Mouse (Mus musculus) bone marrow, adult 2 months (tissue): ENCODE measurements around the gene Adgb.

Experiments used
- CTCF ChIP-seq: fragments of 200-500 bp; IDR thresholded peaks from 2 replicates; pipeline ENCODE4 v1.5.1; 2011; ENCODE audit warnings: low read length, control low read depth; ENCODE audit not compliant: control insufficient read depth, insufficient read depth
- POLR2A ChIP-seq: fragments of 200-500 bp; IDR thresholded peaks from 2 replicates; pipeline ENCODE4 v1.6.1; 2011; ENCODE audit warnings: low read depth, mild to moderate bottlenecking, control low read depth, low read length, borderline replicate concordance; ENCODE audit not compliant: control insufficient read depth

- no peak for TF ChIP-seq POLR2A
- TF ChIP-seq CTCF = no peak
Observed at GRCm38 (mm10) chr10:10429635-10430034, 42.5 kb downstream of the Adgb start.
